Mouse (Mus musculus) telencephalon, adult 2 months (tissue): Measurements from ENCODE around the gene Vmn1r165.
"Not testable (repeated sequence)": the region's sequence is repeated elsewhere in the genome, so short reads cannot be mapped to it uniquely, and the experiment has no call there.

Source experiments
- DNase-seq: peaks from one replicate; pipeline ENCODE4 v3.0.0-alpha.2; 2011; ENCODE audit warnings: low read depth, low spot score

Gene Vmn1r165

GRCm38 (mm10) chr7:23217032-23217431, at the start of gene Vmn1r165:
Vmn1r165 (plus strand) TSS chr7:23217332.
- DNase-seq: not testable (repeated sequence)

- DNase-seq: not testable (repeated sequence)
Measured at GRCm38 (mm10) chr7:23251582-23251981, 34.5 kb downstream of the Vmn1r165 start, which contains the start of gene Vmn1r166. Vmn1r166 (minus strand) TSS chr7:23251682.
